Mouse (Mus musculus) cerebellum, postnatal 36 days (tissue): ENCODE measurements around the gene Pptc7.
A peak's percentile ranks its signal among the peaks of the same experiment; 100 is the strongest.

ENCODE experiments used
- DNase-seq, 2 experiments: peaks; one replicate each; pipeline ENCODE4 v3.0.0; 2021 to 2022; ENCODE audit warnings: mixed read lengths in 2 of 2

Pptc7 gene

GRCm38 (mm10) chr5:122336554-122337294 is 52.6 kb downstream of the Pptc7 start:
- DNase-seq, result no peak

- no peak for DNase-seq
Observed at GRCm38 (mm10) chr5:122342874-122343273, 58.7 kb downstream of the Pptc7 start.

GRCm38 (mm10) chr5:122343768-122344167 is 59.6 kb downstream of the Pptc7 start:
- no peak for DNase-seq

- peak; percentile 85 to 86 for DNase-seq
Observed at GRCm38 (mm10) chr5:122344260-122344659, 60.1 kb downstream of the Pptc7 start.

GRCm38 (mm10) chr5:122345777-122346176 is 61.6 kb downstream of the Pptc7 start:
- DNase-seq, result no peak

GRCm38 (mm10) chr5:122353807-122354491 is 69.8 kb downstream of the Pptc7 start, which contains the start of the genes Rad9b and Vps29:
Gene Rad9b, minus strand, starts transcription at chr5:122354233.
Gene Vps29, plus strand, starts transcription at chr5:122354369.
- DNase-seq, result peak; percentile 99 to 100

GRCm38 (mm10) chr5:122354492-122355067 is 70.4 kb downstream of the Pptc7 start:
- DNase-seq, result no peak

GRCm38 (mm10) chr5:122371591-122372191 is 87.5 kb downstream of the Pptc7 start, which contains the start of gene Gpn3:
Gene Gpn3, plus strand, starts transcription at chr5:122371876.
- DNase-seq, result no peak

GRCm38 (mm10) chr5:122372192-122372769 is 88.1 kb downstream of the Pptc7 start, which contains the start of gene Fam216a:
Gene Fam216a, minus strand, starts transcription at chr5:122372364.
- DNase-seq, result peak; percentile 100

- DNase-seq, result no peak
Observed at GRCm38 (mm10) chr5:122372878-122373277, 88.7 kb downstream of the Pptc7 start.
